Mouse (Mus musculus) kidney, adult 2 months (tissue): Measurements from ENCODE around the gene Il1rap.

Experiments used
- CTCF ChIP-seq: fragments of 200-500 bp; conservative IDR thresholded peaks from 2 replicates; pipeline ENCODE4 v1.5.1; 2011; ENCODE audit warnings: low read depth, mild to moderate bottlenecking, control low read depth, low read length, moderate library complexity, mixed read lengths; ENCODE audit not compliant: insufficient read depth, insufficient read length
- POLR2A ChIP-seq: fragments of 200-500 bp; IDR thresholded peaks from one replicate; pipeline ENCODE4 v1.6.1; 2011; ENCODE audit warnings: low read depth, low read length, control low read depth

GRCm38 (mm10) chr16:26546879-26547206, 34.7 kb upstream of the Il1rap start:
- TF ChIP-seq CTCF (no peak), POLR2A (no peak)
